Mouse (Mus musculus) liver, embryonic 14.5 days (tissue): ENCODE data around the gene Gpm6b. TPM values are rescaled to one million over a fixed set of nuclear protein-coding genes. Genes with fewer than 3 reads are reported as not detected.

Experiments used
- ATAC-seq: fragments of 200-750 bp; cut with Nextera tagmentation; 2 replicates; pipeline ENCODE4 v1.8.0; 2017; ENCODE audit warnings: moderate number of reproducible peaks, mild to moderate bottlenecking, moderate library complexity; ENCODE audit not compliant: insufficient read depth
- DNase-seq, 3 experiments: peaks; one replicate each; pipeline ENCODE4 v3.0.0-alpha.2; 2012 to 2013; ENCODE audit warnings: low read depth in 3 of 3, low spot score in 3 of 3
- H3K27ac ChIP-seq: fragments of 300-500 bp; sonication (generic); 2 replicates; pipeline ENCODE4 v1.5.1; 2014; ENCODE audit warnings: moderate library complexity, mild to moderate bottlenecking, control low read depth, inconsistent platforms
- H3K27me3 ChIP-seq: fragments of 300-500 bp; sonication (generic); 2 replicates; pipeline ENCODE4 v1.6.1; 2014; ENCODE audit warnings: mild to moderate bottlenecking, low read length, moderate library complexity; ENCODE audit not compliant: control insufficient read depth, insufficient read depth
- H3K36me3 ChIP-seq: fragments of 300-500 bp; sonication (generic); replicated peaks from 2 replicates; pipeline ENCODE4 v1.6.1; 2014; ENCODE audit warnings: low read depth; ENCODE audit not compliant: control insufficient read depth, insufficient read depth
- H3K4me1 ChIP-seq, 2 experiments: fragments of 200-500 bp in 1 of 2; fragments of 300-500 bp in 1 of 2; sonication (generic) in 1 of 2; replicated peaks; 2 replicates each; pipeline ENCODE4 v1.6.1; 2012 to 2014; ENCODE audit warnings: antibody characterized with exemption in 1 of 2, inconsistent platforms in 1 of 2, low read length in 1 of 2; ENCODE audit not compliant: control insufficient read depth in 2 of 2, insufficient read depth in 2 of 2
- H3K4me2 ChIP-seq: fragments of 300-500 bp; sonication (generic); 2 replicates; pipeline ENCODE4 v1.6.1; 2014; ENCODE audit warnings: low read depth, mild to moderate bottlenecking, control low read depth, moderate library complexity
- H3K4me3 ChIP-seq, 2 experiments: fragments of 200-500 bp in 1 of 2; fragments of 300-500 bp in 1 of 2; sonication (generic) in 1 of 2; 2 replicates each; pipeline ENCODE4 v1.5.1; 2012 to 2014; ENCODE audit warnings: low read depth in 2 of 2, low read length in 2 of 2, mild to moderate bottlenecking in 2 of 2, control low read depth in 1 of 2, inconsistent platforms in 1 of 2, moderate library complexity in 1 of 2; ENCODE audit not compliant: insufficient read depth in 1 of 2
- H3K9ac ChIP-seq: fragments of 300-500 bp; sonication (generic); replicated peaks from 2 replicates; pipeline ENCODE4 v1.6.1; 2014; ENCODE audit warnings: mild to moderate bottlenecking, control low read depth, moderate library complexity
- H3K9me3 ChIP-seq: fragments of 300-500 bp; sonication (generic); 2 replicates; pipeline ENCODE4 v1.6.1; 2016; ENCODE audit warnings: low read length, mixed read lengths; ENCODE audit not compliant: control insufficient read depth
- CTCF ChIP-seq: IDR thresholded peaks from 2 replicates; pipeline ENCODE4 v1.5.1; 2016; ENCODE audit warnings: antibody characterized with exemption, low read depth, control low read depth
- EP300 ChIP-seq: IDR thresholded peaks from 2 replicates; pipeline ENCODE4 v1.6.1; 2016; ENCODE audit warnings: antibody characterized with exemption, low read depth
- WGBS: fragments of 180-500 bp; shearing (Covaris S2); extraction: QIAGEN DNeasy Blood & Tissue Kit; methylation state at CpG from one replicate; pipeline ENCODE4 v1.1.7; 2014; ENCODE audit not compliant: insufficient replicate concordance; 5-methylcytosine and 5-hydroxymethylcytosine counted together
- polyA plus RNA-seq, 2 experiments: library from polyadenylated mRNA; depleted of rRNA in 1 of 2; stranded (reverse) in 1 of 2; unstranded in 1 of 2; fragments of >200 nt; fragmentation: Nextera tagmentation in 1 of 2; extraction: Ambion mirVana in 1 of 2; gene quantifications; 2 replicates each; pipeline versions ENCODE4 v1.2.1 to v1.2.3; 2012 to 2014

Gene Gpm6b
- polyA plus RNA-seq, 2 experiments = 1.1 to 1.5 TPM

DNA sequence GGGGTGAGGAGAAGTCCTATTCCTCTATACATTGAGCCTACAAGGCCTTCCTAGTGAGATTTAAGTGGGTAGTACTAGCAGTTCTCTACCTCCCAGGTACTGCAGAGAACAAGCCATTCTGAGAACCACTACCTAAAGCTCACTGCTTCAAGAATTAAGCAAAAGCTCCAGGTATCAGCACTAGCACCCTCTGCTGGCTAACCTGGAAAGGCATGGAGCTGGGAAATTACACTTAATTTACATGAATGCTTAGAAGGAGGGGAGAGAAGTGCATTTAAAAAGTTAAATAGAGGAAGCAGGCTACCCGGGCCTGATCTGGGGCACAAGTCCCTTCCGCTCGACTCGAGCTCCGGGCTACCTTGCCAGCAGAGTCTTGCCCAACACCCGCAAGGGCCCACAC lies 177.5 kb downstream of the Gpm6b start:
- DNase-seq = no peak
- WGBS = 55% methylated on average over 5 of the region's 6 CpGs
- H3K27me3 ChIP-seq = no peaks in the 10 kb centered on the region

GRCm38 (mm10) chrX:166434812-166435211 lies 196.1 kb downstream of the Gpm6b start:
- Histone ChIP-seq H3K27me3 (no peaks in the 10 kb centered on the region), H3K9ac (no peak overlapping the region), H3K27ac (no peak overlapping the region), H3K4me3 (no peak overlapping the region), H3K4me1 (peaks cover 0 to 4% of the 10 kb centered on the region in 2 experiments; a peak in 2 of 4 replicates), H3K36me3 (no peaks in the 10 kb centered on the region), H3K4me2 (no peak overlapping the region), H3K9me3 (no peaks in the 10 kb centered on the region)
- TF ChIP-seq EP300 (no peak), CTCF (no peak)
- WGBS = 72% methylated on average over 2 of the region's 2 CpGs
- no peak for DNase-seq
- ATAC-seq = no peak

More for the DNA sequence above, 177.5 kb downstream of the Gpm6b start:
- Histone ChIP-seq H3K9me3 (no peaks in the 10 kb centered on the region), H3K27ac (no peak overlapping the region), H3K4me2 (no peak overlapping the region), H3K4me3 (no peak overlapping the region), H3K4me1 (no peaks in the 10 kb centered on the region), H3K36me3 (no peaks in the 10 kb centered on the region), H3K9ac (no peak overlapping the region)
- ATAC-seq = no peak
- TF ChIP-seq EP300 = no peak
- peak; percentile 46 for TF ChIP-seq CTCF

Other genes with a start within 250 kb of the Gpm6b start
- gene Gemin8, start 68.5 kb upstream of the Gpm6b start, polyA plus RNA-seq (2012; rRNA removed) = 5.2 and 5.8 TPM in 2 replicates
- 6.4 and 7.0 TPM in 2 replicates for gene Gemin8, start 68.5 kb upstream of the Gpm6b start, polyA plus RNA-seq (2014; fragmentation: Nextera tagmentation; extraction: Ambion mirVana)
- gene Trappc2, start 201.7 kb downstream of the Gpm6b start, polyA plus RNA-seq (2012; rRNA removed) = 2.4 and 4.3 TPM in 2 replicates
- gene Trappc2, start 201.7 kb downstream of the Gpm6b start, polyA plus RNA-seq (2014; fragmentation: Nextera tagmentation; extraction: Ambion mirVana) = 10.4 and 11.5 TPM in 2 replicates
- gene Ofd1, start 201.8 kb downstream of the Gpm6b start, polyA plus RNA-seq (2012; rRNA removed) = 0.79 and 1.5 TPM in 2 replicates
- 1.9 and 3.1 TPM in 2 replicates for gene Ofd1, start 201.8 kb downstream of the Gpm6b start, polyA plus RNA-seq (2014; fragmentation: Nextera tagmentation; extraction: Ambion mirVana)
- gene Rab9, start 241.0 kb downstream of the Gpm6b start, polyA plus RNA-seq (2012; rRNA removed) = 6.7 and 11.3 TPM in 2 replicates
- 22.2 and 22.3 TPM in 2 replicates for gene Rab9, start 241.0 kb downstream of the Gpm6b start, polyA plus RNA-seq (2014; fragmentation: Nextera tagmentation; extraction: Ambion mirVana)